ENCODE assay signal across 23 mouse cellular contexts in the genomic region with DNA sequence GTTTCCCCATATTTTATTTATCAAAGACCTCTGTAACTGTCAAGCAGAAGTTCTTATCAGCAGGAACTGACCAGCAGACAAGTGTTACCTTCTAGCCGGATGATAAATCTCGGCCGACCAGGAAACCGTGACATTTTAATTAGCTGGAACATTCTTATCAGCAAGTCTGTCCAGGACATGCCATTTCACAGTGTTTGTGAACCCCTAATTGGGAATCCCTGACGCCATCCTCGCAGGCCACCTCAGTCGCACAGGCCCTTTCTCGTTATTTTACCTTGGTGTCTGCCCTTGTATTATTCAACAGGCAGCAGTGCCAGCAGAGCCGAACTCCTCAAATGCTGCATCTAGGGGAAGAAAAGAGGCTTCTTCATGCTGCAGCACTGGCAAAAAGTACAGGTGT.
DNase-seq lines count a peak whose midpoint lies in the region; ATAC-seq and TF ChIP-seq lines count a peak whose summit lies in the region.
"Had no signal": no experiment of that assay in that cellular context is flagged by ENCODE, and none has a peak within 500 bp of the region (broad histone marks: within the 10 kb centered on the region; RNA-seq: fewer than 3 reads in every experiment).

No protein-coding gene starts in this region.

- no peaks in the 10 kb centered on the region for H3K36me3 ChIP-seq in liver, embryonic 11.5 days (ENCODE audit: control insufficient read depth, insufficient read depth, low read length)
- no peaks in the 10 kb centered on the region for H3K36me3 ChIP-seq in liver, postnatal 0 days (replicated peaks; ENCODE audit: insufficient read depth, low read length)
- H3K36me3 ChIP-seq: embryonic facial prominence, embryonic 15.5 days; forebrain, embryonic 10.5 days; forebrain, embryonic 15.5 days; G1E; heart, embryonic 15.5 days; hindbrain, embryonic 15.5 days had no signal

- no peak for TF ChIP-seq EP300 in liver, postnatal 0 days (IDR thresholded peaks at IDR 0.05; ENCODE audit: low read depth)

- no peak overlapping the region for H3K4me2 ChIP-seq in liver, embryonic 11.5 days
- no peak overlapping the region for H3K4me2 ChIP-seq in liver, postnatal 0 days (ENCODE audit: low read depth, low read length)
- H3K4me2 ChIP-seq: embryonic facial prominence, embryonic 15.5 days; forebrain, embryonic 15.5 days; heart, embryonic 11.5 days; heart, embryonic 15.5 days; hindbrain, embryonic 15.5 days had no signal

- WGBS in liver, embryonic 11.5 days, result 55% methylated on average over 9 of the region's 9 CpGs
- WGBS in liver, postnatal 0 days (ENCODE audit: insufficient replicate concordance), result 46% methylated on average over 9 of the region's 9 CpGs

- no peak for TF ChIP-seq CTCF in liver, postnatal 0 days (IDR thresholded peaks at IDR 0.05; ENCODE audit: low read depth)

- peak; percentile 5 for DNase-seq in adrenal gland, postnatal 14 days
- DNase-seq in adrenal gland, adult 18-20 months (ENCODE audit: low spot score in 2 of 2), result no peak
- DNase-seq in liver, embryonic 11.5 days (ENCODE audit: low spot score), result peak; percentile 11
- DNase-seq in liver, postnatal 0 days, result no peak
- peak; percentile 8 for DNase-seq in urinary bladder, postnatal 14 days (ENCODE audit: low spot score)
- no peak for DNase-seq in urinary bladder, postnatal 25 days (ENCODE audit: low spot score)
- no peak for DNase-seq in right cerebral cortex, postnatal 10 days (ENCODE audit: low spot score in 2 of 2)
- DNase-seq: cerebellum, adult 11 months; cerebellum, adult 8-10 months; cerebellum, postnatal 14 days; embryo, embryonic 11 days; gastrocnemius, postnatal 36 days; heart, adult 2 months; heart, postnatal 36 days had no signal

- H3K27ac ChIP-seq in liver, embryonic 11.5 days (ENCODE audit: low read depth, low read length), result no peak overlapping the region
- H3K27ac ChIP-seq in liver, postnatal 0 days (ENCODE audit: low read depth), result no peak overlapping the region
- H3K27ac ChIP-seq: embryonic facial prominence, embryonic 15.5 days; forebrain, embryonic 10.5 days; forebrain, embryonic 15.5 days; heart, adult 2 months; heart, embryonic 15.5 days; hindbrain, embryonic 15.5 days had no signal

- H3K9ac ChIP-seq in liver, embryonic 11.5 days (ENCODE audit: low read depth, low read length), result no peak overlapping the region
- H3K9ac ChIP-seq in liver, postnatal 0 days (replicated peaks), result no peak overlapping the region
- H3K9ac ChIP-seq: embryonic facial prominence, embryonic 15.5 days; forebrain, embryonic 15.5 days; heart, embryonic 15.5 days; hindbrain, embryonic 15.5 days had no signal

- no peak overlapping the region for H3K4me3 ChIP-seq in liver, embryonic 11.5 days (ENCODE audit: low read depth, low read length)
- no peak overlapping the region for H3K4me3 ChIP-seq in liver, postnatal 0 days (ENCODE audit: low read depth, low read length)
- H3K4me3 ChIP-seq: embryonic facial prominence, embryonic 15.5 days; erythroblast, embryonic 14.5 days; forebrain, embryonic 10.5 days; forebrain, embryonic 15.5 days; heart, adult 2 months; heart, embryonic 15.5 days; hindbrain, embryonic 15.5 days had no signal

- H3K27me3 ChIP-seq in liver, embryonic 11.5 days (replicated peaks; ENCODE audit: control insufficient read depth, insufficient read depth, low read length), result no peaks in the 10 kb centered on the region
- no peaks in the 10 kb centered on the region for H3K27me3 ChIP-seq in liver, postnatal 0 days (ENCODE audit: insufficient read depth, low read length)
- H3K27me3 ChIP-seq: embryonic facial prominence, embryonic 15.5 days; forebrain, embryonic 15.5 days; heart, embryonic 15.5 days; hindbrain, embryonic 15.5 days had no signal

- no peak for ATAC-seq in liver, embryonic 11.5 days (replicated peaks; ENCODE audit: low FRiP score)
- no peak for ATAC-seq in liver, postnatal 0 days
- ATAC-seq: forebrain, embryonic 15.5 days; intestine, embryonic 16.5 days had no signal

- no peaks in the 10 kb centered on the region for H3K9me3 ChIP-seq in liver, embryonic 11.5 days (ENCODE audit: control insufficient read depth, low read length)
- H3K9me3 ChIP-seq in liver, postnatal 0 days (ENCODE audit: low read length), result no peaks in the 10 kb centered on the region
- H3K9me3 ChIP-seq: embryonic facial prominence, embryonic 15.5 days; forebrain, embryonic 10.5 days; forebrain, embryonic 15.5 days; heart, embryonic 15.5 days; hindbrain, embryonic 15.5 days had no signal

- no peaks in the 10 kb centered on the region for H3K4me1 ChIP-seq in liver, embryonic 11.5 days (replicated peaks; ENCODE audit: control insufficient read depth, insufficient read depth, low read length)
- H3K4me1 ChIP-seq in liver, postnatal 0 days (ENCODE audit: insufficient read depth), result no peaks in the 10 kb centered on the region
- H3K4me1 ChIP-seq: forebrain, embryonic 15.5 days; hindbrain, embryonic 15.5 days had no signal

Comparison
In these comparisons a context has a peak if more than half of its experiments do, and no peak if none do; other contexts are left out.
1. DNase-seq: peak in adrenal gland, postnatal 14 days (single experiment), liver, embryonic 11.5 days (single experiment) and urinary bladder, postnatal 14 days (single experiment); none in adrenal gland, adult 18-20 months (0 of 2), liver, postnatal 0 days (single experiment), urinary bladder, postnatal 25 days (single experiment) and right cerebral cortex, postnatal 10 days (0 of 2).